Mouse (Mus musculus) naive thymus-derived CD4-positive, alpha-beta T cell, adult 2 months (primary cell): Measurements from ENCODE around the gene Bahcc1.

Experiments used
- DNase-seq: peaks from one replicate; pipeline ENCODE4 v3.0.0-alpha.2; 2011; ENCODE audit warnings: low read depth

Bahcc1 gene

GRCm38 (mm10) chr11:120315832-120316689, 83.3 kb downstream of the Bahcc1 start:
- peak; percentile 87 for DNase-seq

- DNase-seq: peak; percentile 43
These were observed 84.0 kb downstream of the Bahcc1 start for GRCm38 (mm10) chr11:120316690-120317254.

- no peak for DNase-seq
These were observed 84.7 kb downstream of the Bahcc1 start for GRCm38 (mm10) chr11:120317456-120317855.

- DNase-seq: no peak
These were observed 86.6 kb downstream of the Bahcc1 start for GRCm38 (mm10) chr11:120319310-120319709.

GRCm38 (mm10) chr11:120320156-120320555, 87.4 kb downstream of the Bahcc1 start:
- no peak for DNase-seq

- DNase-seq: no peak
These were observed 102.8 kb downstream of the Bahcc1 start for GRCm38 (mm10) chr11:120335431-120336021.

- no peak for DNase-seq
These were observed 104.7 kb downstream of the Bahcc1 start for GRCm38 (mm10) chr11:120337447-120337846.

GRCm38 (mm10) chr11:120338786-120339185, 106.0 kb downstream of the Bahcc1 start:
- no peak for DNase-seq

- no peak for DNase-seq
These were observed 107.3 kb downstream of the Bahcc1 start for GRCm38 (mm10) chr11:120339978-120340513.

GRCm38 (mm10) chr11:120341661-120342060, 108.9 kb downstream of the Bahcc1 start:
- DNase-seq: no peak
